Mouse (Mus musculus) midbrain, embryonic 12.5 days (tissue): ENCODE results near the gene Cs. TPM values are rescaled to one million over a fixed set of nuclear protein-coding genes. Genes with fewer than 3 reads are reported as not detected.
"Not testable (repeated sequence)": the region's sequence is repeated elsewhere in the genome, so short reads cannot be mapped to it uniquely, and the experiment has no call there.

Source experiments
- ATAC-seq: fragments of 200-750 bp; cut with Nextera tagmentation; 2 replicates; pipeline ENCODE4 v1.8.0; 2017; ENCODE audit warnings: low read depth, moderate TSS enrichment, moderate library complexity; ENCODE audit not compliant: low FRiP score
- H3K27ac ChIP-seq: fragments of 300-500 bp; sonication (generic); replicated peaks from 2 replicates; pipeline ENCODE4 v1.5.1; 2016; ENCODE audit warnings: mild to moderate bottlenecking
- H3K27me3 ChIP-seq: fragments of 300-500 bp; sonication (generic); 2 replicates; pipeline ENCODE4 v1.6.1; 2016; ENCODE audit warnings: mild to moderate bottlenecking
- H3K36me3 ChIP-seq: fragments of 300-500 bp; sonication (generic); 2 replicates; pipeline ENCODE4 v1.6.1; 2016
- H3K4me1 ChIP-seq: fragments of 300-500 bp; sonication (generic); 2 replicates; pipeline ENCODE4 v1.6.1; 2016
- H3K4me2 ChIP-seq: fragments of 300-500 bp; sonication (generic); replicated peaks from 2 replicates; pipeline ENCODE4 v1.6.1; 2016; ENCODE audit warnings: mild to moderate bottlenecking, moderate library complexity
- H3K4me3 ChIP-seq: fragments of 300-500 bp; sonication (generic); 2 replicates; pipeline ENCODE4 v1.5.1; 2016; ENCODE audit warnings: mild to moderate bottlenecking
- H3K9ac ChIP-seq: fragments of 300-500 bp; sonication (generic); replicated peaks from 2 replicates; pipeline ENCODE4 v1.6.1; 2016; ENCODE audit warnings: mild to moderate bottlenecking, moderate library complexity
- H3K9me3 ChIP-seq: fragments of 300-500 bp; sonication (generic); 2 replicates; pipeline ENCODE4 v1.6.1; 2016; ENCODE audit warnings: mild to moderate bottlenecking
- WGBS: fragments of 180-500 bp; shearing (Covaris S2); methylation state at CpG from one replicate; pipeline ENCODE4 v1.1.7; 2016; 5-methylcytosine and 5-hydroxymethylcytosine counted together
- polyA plus RNA-seq: library from polyadenylated mRNA; unstranded; fragments of >200 nt; fragmentation: Nextera tagmentation; extraction: Ambion mirVana; gene quantifications from 2 replicates; pipeline ENCODE4 v1.2.1, GENCODE M21; 2016

Gene Cs
- polyA plus RNA-seq = 205 and 209 TPM in 2 replicates

DNA sequence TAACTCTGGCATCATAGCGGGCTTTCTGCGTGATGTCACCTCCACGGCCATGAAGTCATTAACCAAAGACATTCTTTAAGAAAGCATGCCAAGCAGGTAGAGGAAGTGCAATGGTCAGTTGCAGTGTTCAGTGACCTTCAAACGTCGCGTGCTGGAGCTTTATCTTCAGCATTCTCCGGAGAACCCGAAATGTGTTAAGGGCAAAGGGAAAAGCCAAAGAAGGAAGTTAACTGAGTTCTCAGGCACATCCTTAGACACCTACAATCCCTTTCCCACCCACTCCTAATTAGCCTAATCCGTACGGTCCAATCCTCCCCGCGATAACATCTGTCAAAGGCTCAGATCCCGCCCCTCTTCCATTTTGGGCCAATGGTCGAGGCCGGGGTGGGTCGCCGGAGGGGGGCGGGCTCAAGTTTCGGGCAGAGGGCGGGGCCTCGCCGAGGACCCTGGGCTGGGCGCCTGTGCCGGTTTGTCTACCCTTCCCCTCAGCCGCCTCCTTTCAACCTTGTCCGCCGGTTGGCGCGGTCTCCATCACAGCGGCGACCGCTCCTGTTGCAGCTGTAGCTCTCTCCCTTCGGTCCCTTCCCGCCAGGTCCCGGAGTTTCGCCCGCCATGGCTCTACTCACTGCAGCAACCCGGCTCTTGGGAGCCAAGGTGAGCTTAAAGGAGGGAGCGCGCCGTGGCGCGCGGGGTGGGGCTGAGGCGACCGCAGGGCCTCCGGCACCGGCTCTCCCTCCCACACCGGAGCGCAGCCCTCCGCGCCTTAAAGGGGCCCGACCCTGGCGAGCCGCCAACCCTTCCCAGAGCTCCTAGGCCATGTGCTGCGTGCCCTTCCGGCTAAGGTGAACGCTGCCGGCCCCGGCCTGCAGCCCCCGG, at the start of gene Cs:
Cs (plus strand) TSS at position 429 of the 876 bp plus-strand sequence.
- ATAC-seq = peak; percentile 99
- Histone ChIP-seq H3K9ac (peak within 1 kb of the TSS; percentile 90), H3K36me3 (peaks cover 5% of the 10 kb centered on the region), H3K4me1 (peaks cover 19% of the 10 kb centered on the region), H3K27me3 (no peaks in the 10 kb centered on the region), H3K27ac (peak within 1 kb of the TSS; percentile 89), H3K9me3 (no peaks in the 10 kb centered on the region), H3K4me3 (peak within 1 kb of the TSS; percentile 90), H3K4me2 (peak within 1 kb of the TSS; percentile 91)
- WGBS = 1% methylated on average over 61 of the region's 61 CpGs

GRCm38 (mm10) chr10:128290594-128290993, 46.9 kb upstream of the Cs start:
- H3K4me1 ChIP-seq, H3K27me3 ChIP-seq, H3K9me3 ChIP-seq, H3K4me2 ChIP-seq, H3K9ac ChIP-seq, H3K27ac ChIP-seq, ATAC-seq, H3K4me3 ChIP-seq: not testable (repeated sequence)
- WGBS = 90% methylated on average over 1 of the region's 1 CpGs
- peaks cover 51% of the 10 kb centered on the region for H3K36me3 ChIP-seq

DNA sequence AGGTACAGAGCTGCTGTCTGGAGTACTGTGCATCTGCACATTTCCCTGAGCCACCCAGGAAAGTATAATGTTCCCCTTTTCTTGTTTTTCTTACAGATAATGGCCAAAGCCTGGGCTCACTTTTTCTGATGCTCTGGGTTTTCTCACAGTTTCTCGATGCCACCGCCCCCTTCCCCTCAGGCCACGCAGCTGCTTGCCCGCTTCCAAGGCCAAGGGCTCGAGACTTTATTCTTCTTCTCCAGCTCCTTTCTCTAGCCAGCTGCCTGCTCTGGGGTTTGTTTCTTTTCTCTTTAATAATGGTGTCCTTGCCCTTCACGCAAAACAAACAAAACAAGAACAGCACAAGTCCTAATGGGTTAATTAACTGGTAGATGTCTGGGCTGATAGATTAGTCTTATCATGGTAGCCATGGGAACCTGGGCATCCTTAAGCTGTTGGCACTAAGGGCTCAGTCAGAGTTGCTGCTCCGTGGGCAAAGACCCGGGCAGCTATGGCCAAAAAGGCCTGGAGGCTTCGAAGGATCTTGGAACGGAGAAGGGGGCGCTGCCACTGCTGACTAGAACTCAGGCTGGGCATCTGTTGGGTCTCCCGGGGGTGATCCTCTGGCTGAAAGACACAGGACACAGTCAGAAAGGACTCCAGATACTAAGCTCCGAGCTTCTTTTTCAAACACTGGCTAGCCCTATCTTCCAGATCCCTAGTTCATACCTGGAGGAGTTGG, 41.0 kb upstream of the Cs start:
- Histone ChIP-seq H3K27me3 (no peaks in the 10 kb centered on the region), H3K4me1 (no peaks in the 10 kb centered on the region; the same call in 1 of the 2 replicates), H3K4me2 (no peak overlapping the region), H3K9ac (no peak overlapping the region), H3K36me3 (peaks cover 15% of the 10 kb centered on the region), H3K27ac (no peak overlapping the region), H3K4me3 (no peak overlapping the region), H3K9me3 (no peaks in the 10 kb centered on the region)
- ATAC-seq = no peak
- WGBS = 78% methylated on average over 13 of the region's 13 CpGs

GRCm38 (mm10) chr10:128297221-128297620, 40.3 kb upstream of the Cs start:
- no peak overlapping the region for H3K4me3 ChIP-seq
- H3K27me3 ChIP-seq = no peaks in the 10 kb centered on the region
- H3K4me1 ChIP-seq = peaks cover 2% of the 10 kb centered on the region
- ATAC-seq = no peak
- no peaks in the 10 kb centered on the region for H3K9me3 ChIP-seq
- 85% methylated on average over 4 of the region's 4 CpGs for WGBS
- H3K9ac ChIP-seq = no peak overlapping the region
- no peak overlapping the region for H3K4me2 ChIP-seq
- no peak overlapping the region for H3K27ac ChIP-seq
- peaks cover 8% of the 10 kb centered on the region; the same call in 1 of the 2 replicates for H3K36me3 ChIP-seq

- Histone ChIP-seq H3K9me3 (no peaks in the 10 kb centered on the region), H3K36me3 (0 out of 2 replicates have a peak, but pooled peaks cover 4% of the 10 kb centered on the region), H3K4me1 (peaks cover 6% of the 10 kb centered on the region), H3K9ac (no peak overlapping the region), H3K4me2 (no peak overlapping the region), H3K27ac (no peak overlapping the region), H3K4me3 (no peak overlapping the region), H3K27me3 (no peaks in the 10 kb centered on the region)
- no peak for ATAC-seq
- 91% methylated on average over 11 of the region's 11 CpGs for WGBS
These were observed 39.9 kb upstream of the Cs start for GRCm38 (mm10) chr10:128297622-128298021.

- Histone ChIP-seq H3K27ac (no peak overlapping the region), H3K27me3 (no peaks in the 10 kb centered on the region), H3K9me3 (no peaks in the 10 kb centered on the region), H3K36me3 (no peaks in the 10 kb centered on the region), H3K4me2 (no peak overlapping the region), H3K9ac (no peak overlapping the region), H3K4me3 (no peak overlapping the region), H3K4me1 (peaks cover 7% of the 10 kb centered on the region)
- 79% methylated on average over 6 of the region's 6 CpGs for WGBS
- no peak for ATAC-seq
These were observed 39.3 kb upstream of the Cs start for GRCm38 (mm10) chr10:128298243-128298642.

DNA sequence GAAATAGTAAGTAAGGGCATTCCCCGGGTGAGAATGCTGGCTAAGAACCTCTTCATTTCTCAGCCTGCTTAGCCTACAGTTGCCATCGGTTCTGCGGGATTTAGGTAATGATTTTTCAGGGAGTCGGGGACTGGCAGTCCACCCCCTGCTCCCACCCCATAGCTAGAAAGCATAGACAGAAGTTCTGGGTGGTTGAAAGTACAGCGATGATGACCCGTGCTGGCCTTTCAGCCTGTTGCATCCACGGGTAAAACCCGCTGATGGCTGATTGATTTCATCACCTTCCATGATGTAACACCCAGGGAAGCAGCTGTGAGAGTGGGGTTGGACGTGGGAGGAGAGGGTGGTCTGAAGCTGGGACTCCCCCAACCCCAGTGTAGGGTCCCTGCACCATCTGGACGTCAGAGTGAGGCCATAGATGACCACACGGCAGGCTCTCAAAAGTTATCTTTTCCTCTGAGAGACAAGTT, 38.8 kb upstream of the Cs start, which contains the start of gene Il23a:
Il23a (minus strand) TSS at position 51 of the 470 bp plus-strand sequence.
- no peak within 1 kb of the TSS for H3K4me3 ChIP-seq
- no peaks in the 10 kb centered on the region for H3K36me3 ChIP-seq
- peaks cover 8% of the 10 kb centered on the region for H3K4me1 ChIP-seq
- H3K4me2 ChIP-seq = no peak within 1 kb of the TSS
- H3K27me3 ChIP-seq = no peaks in the 10 kb centered on the region
- H3K9ac ChIP-seq = no peak within 1 kb of the TSS
- H3K27ac ChIP-seq = no peak within 1 kb of the TSS
- no peak for ATAC-seq
- WGBS = 85% methylated on average over 11 of the region's 11 CpGs
- H3K9me3 ChIP-seq = no peaks in the 10 kb centered on the region

DNA sequence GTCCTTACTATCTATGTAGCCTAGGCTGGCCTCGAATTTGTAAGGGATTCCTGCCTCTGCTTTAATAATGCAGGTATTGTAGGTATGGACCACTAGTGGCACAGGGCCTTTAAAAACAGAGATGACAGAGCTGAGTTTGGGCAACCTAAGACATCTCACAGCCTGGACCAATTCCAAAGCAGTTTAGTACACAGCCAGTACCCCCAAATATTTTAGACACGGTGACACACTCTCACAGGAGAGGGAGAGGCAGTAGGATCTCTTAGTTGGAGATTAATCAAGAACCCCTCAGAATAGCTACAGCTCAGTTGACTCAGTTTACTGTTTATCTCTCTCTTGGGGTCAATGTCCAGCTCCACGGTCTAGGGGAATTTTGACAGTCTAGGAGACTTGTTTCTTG, 35.2 kb upstream of the Cs start:
- 40% methylated on average over 3 of the region's 3 CpGs for WGBS
- H3K9ac ChIP-seq = peak overlapping the region; percentile 86

DNA sequence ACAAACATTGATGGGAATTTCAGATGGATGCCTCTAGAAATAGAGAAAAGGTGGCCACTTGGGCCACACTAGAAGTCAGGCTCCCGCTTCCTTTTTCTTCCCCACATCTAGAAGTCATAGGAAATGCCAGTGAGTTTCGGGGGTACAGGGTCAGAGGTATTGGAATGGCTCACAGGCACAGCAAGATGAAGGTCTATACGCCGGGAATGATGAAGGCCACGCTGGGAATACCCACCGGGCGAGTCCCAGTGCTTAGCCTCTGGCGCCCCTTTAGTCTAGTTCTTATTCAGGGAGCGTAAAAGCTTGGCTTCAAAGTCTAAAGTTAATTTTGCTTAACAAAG, 34.8 kb upstream of the Cs start:
- under 1% methylated on average over 9 of the region's 9 CpGs for WGBS

More for the DNA sequence above, 35.2 kb upstream of the Cs start:
- Histone ChIP-seq H3K36me3 (0 out of 2 replicates have a peak, but pooled peaks cover 2% of the 10 kb centered on the region), H3K27ac (peak overlapping the region; percentile 91), H3K4me1 (peaks cover 19% of the 10 kb centered on the region), H3K4me3 (peak overlapping the region; percentile 59), H3K27me3 (no peaks in the 10 kb centered on the region), H3K4me2 (peak overlapping the region; percentile 77), H3K9me3 (no peaks in the 10 kb centered on the region)
- no peak for ATAC-seq

DNA sequence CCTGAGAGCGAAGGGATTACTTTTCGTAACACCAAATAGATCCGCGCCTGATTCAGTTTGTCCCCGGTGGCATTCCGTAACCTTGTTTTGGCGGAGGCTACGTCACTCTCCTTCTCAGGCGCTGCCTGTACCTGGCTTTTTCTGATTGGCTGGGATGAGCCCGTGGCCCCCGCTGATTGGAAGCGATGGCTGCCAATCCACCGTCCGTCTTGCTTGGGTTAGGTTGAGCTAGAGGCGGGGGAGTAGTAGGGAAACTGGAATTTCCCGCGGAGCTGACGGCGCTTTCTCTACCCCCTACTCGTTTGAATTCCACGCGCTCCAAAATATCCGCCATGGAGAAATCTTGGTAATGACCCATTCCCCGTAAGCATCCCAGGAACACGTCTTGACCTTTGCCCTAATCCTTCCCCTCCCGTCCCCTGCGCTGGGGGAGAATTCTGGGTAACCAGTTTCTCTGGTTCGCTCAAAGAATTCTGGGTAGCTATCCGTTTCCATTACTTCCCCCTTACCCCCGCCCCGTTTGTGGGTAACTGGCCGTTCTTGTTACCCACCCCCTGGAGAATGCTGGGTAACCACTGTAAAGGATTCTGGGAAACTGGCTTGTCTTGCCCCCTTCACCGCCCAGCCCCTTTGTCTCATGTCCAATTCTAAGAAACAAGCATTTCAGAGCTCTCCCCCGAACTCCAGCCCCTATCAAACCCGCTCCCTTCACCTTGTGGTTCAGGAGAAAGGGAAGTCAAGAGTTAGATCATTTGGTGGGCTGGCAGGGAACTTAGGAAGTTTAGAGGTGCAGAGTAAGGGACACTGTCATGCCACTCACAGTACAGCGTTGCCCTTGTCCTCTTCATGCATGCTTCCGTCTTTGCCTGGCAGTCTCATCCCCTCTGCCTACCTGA, 34.2 kb upstream of the Cs start, which contains the start of gene Pan2:
Pan2 (plus strand) TSS at position 210 of the 896 bp plus-strand sequence.
- 2% methylated on average over 37 of the region's 37 CpGs for WGBS
- H3K4me2 ChIP-seq = peak within 1 kb of the TSS; percentile 77

More for the DNA sequence above, 34.8 kb upstream of the Cs start:
- no peaks in the 10 kb centered on the region for H3K9me3 ChIP-seq
- H3K36me3 ChIP-seq = 0 out of 2 replicates have a peak, but pooled peaks cover 2% of the 10 kb centered on the region
- peaks cover 19% of the 10 kb centered on the region for H3K4me1 ChIP-seq
- H3K9ac ChIP-seq = peak overlapping the region; percentile 86
- peak overlapping the region; percentile 77 for H3K4me2 ChIP-seq
- peak overlapping the region; percentile 59 for H3K4me3 ChIP-seq
- ATAC-seq = peak; percentile 64
- H3K27ac ChIP-seq = peak overlapping the region; percentile 91
- no peaks in the 10 kb centered on the region for H3K27me3 ChIP-seq

DNA sequence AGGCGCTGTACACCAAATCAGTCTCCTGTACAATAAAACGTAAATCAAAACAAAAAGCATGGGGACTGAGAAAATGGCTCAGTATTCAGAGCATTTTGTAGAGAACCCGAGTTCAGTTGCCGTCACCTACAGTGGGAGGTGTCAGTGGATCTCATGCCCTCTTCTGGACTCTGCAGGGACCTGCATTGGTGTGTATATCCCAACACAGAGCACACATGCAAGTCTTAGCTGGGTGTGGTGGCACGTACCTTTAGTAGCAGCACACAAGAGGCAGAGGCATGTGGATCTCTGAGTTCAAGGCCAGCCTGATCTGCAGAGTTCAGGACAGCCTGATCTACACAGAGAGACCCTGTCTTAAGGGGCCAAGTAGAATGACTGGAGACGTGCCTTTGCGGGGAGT, 27.9 kb upstream of the Cs start:
- 91% methylated on average over 7 of the region's 7 CpGs for WGBS

More for the DNA sequence above, 34.2 kb upstream of the Cs start, which contains the start of gene Pan2:
- peak within 1 kb of the TSS; percentile 59 for H3K4me3 ChIP-seq
- H3K4me1 ChIP-seq = peaks cover 19% of the 10 kb centered on the region
- H3K9me3 ChIP-seq = no peaks in the 10 kb centered on the region
- no peaks in the 10 kb centered on the region for H3K27me3 ChIP-seq
- H3K36me3 ChIP-seq = peaks cover 9% of the 10 kb centered on the region; the same call in 1 of the 2 replicates
- peak; percentile 100 for ATAC-seq
- H3K9ac ChIP-seq = peak within 1 kb of the TSS; percentile 86
- H3K27ac ChIP-seq = peak within 1 kb of the TSS; percentile 91

More for the DNA sequence above, 27.9 kb upstream of the Cs start:
- no peak overlapping the region for H3K4me2 ChIP-seq
- no peak overlapping the region for H3K27ac ChIP-seq
- no peaks in the 10 kb centered on the region for H3K9me3 ChIP-seq
- peaks cover 65% of the 10 kb centered on the region for H3K36me3 ChIP-seq
- H3K9ac ChIP-seq = no peak overlapping the region
- peaks cover 2% of the 10 kb centered on the region; the same call in 1 of the 2 replicates for H3K4me1 ChIP-seq
- ATAC-seq = no peak
- H3K4me3 ChIP-seq = no peak overlapping the region
- no peaks in the 10 kb centered on the region for H3K27me3 ChIP-seq
